Mouse (Mus musculus) inflammation-experienced regulatory T-cells (primary cell): ENCODE results near the gene Zfp619. TPM values are rescaled to one million over a fixed set of nuclear protein-coding genes. Genes with fewer than 3 reads are reported as not detected.

Experiments
- polyA plus RNA-seq, 2 experiments: library from polyadenylated mRNA; unstranded; fragments of 100-300 nt; shearing (Covaris generic); gene quantifications; one replicate each; pipeline ENCODE4 v1.2.1; 2017

The Zfp619 gene
- 1 to 10 TPM; 1.8 to 3.5 TPM for polyA plus RNA-seq

DNA sequence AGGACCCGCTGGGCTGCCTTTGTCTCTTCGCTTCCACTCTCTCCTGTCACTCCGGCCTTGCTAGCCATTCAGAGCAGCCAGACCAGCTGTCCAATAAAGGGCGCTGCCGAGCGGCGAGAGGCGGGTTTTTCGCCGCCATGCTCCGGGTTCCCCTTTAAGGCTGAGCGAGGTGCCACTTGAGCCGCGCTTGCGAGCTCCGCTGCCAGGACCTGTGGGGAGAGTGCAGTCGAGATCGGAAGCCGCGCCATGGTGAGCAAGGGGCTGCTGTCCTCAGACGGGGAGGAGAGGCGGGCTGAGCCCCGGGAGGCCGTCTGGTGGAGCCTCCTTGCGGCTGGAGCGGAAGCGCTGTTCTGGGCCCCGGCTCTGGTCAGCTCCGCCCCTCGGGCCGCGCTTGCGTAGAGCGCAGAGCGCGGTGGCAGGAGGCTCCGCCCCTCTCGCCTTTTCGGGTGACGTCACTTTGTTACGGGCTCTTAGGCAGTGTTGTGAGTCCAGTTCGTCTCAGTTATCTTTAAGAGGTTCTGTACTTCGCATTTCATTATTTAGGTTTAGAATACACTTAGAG lies at the start of gene Zfp619:
Gene Zfp619, plus strand, starts transcription at position 151 of the 562 bp plus-strand sequence.

Other genes starting within 250 kb of the Zfp619 start
- not detected for gene Gm5114, start 104.6 kb upstream of the Zfp619 start, polyA plus RNA-seq